Mouse (Mus musculus) layer of hippocampus, adult 11-12 months (tissue): ENCODE data around the gene Ifitm2.
"Not testable (repeated sequence)": the region's sequence is repeated elsewhere in the genome, so short reads cannot be mapped to it uniquely, and the experiment has no call there.

ENCODE experiments used
- DNase-seq: peaks from one replicate; pipeline ENCODE4 v3.0.0; 2022; ENCODE audit warnings: low spot score

Gene Ifitm2

DNA sequence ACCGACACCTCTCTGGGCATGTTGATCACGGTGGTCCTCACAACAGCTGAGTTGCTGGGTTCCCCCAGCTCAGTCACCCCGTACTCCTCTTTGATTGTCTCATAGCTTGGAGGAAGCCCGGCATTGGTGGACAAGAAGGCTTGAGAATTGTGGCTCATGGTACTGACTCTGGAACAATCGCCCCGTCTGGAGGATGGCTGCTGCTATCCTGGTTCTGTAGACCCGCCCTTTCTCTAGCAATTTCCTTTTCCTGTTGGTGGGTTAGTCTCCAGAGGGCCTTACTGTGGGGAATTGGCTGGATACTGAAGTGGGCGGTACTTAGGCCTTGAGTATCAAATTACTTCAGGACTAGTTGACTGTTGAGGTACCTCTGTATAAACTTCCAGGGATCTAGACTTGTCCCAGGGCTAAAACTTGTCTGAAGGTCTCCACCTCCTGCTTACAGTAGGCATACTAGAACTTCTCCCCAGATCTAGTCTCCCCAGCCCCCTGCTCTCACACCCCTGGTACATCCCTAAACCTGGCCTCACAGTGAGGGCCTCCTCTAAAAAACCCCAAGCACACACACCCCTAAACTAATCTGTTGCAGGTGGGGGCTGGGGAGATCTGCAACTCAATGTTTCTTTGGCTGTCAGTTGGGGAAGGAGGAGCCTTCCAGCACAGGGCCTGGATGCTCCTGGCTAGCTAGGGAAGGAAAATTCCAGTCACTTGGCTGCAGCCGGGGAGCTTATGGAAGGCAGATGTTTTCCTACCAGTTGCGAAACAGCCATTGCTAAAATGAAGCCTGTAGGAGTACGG, at the start of gene Ifitm2, which contains the start of gene Gm45717:
Gene Ifitm2 (minus strand): TSS at position 230 of the 798 bp plus-strand sequence.
Gene Gm45717 (minus strand): TSS at position 180 of the 798 bp plus-strand sequence.
- DNase-seq: peak; percentile 25

DNA sequence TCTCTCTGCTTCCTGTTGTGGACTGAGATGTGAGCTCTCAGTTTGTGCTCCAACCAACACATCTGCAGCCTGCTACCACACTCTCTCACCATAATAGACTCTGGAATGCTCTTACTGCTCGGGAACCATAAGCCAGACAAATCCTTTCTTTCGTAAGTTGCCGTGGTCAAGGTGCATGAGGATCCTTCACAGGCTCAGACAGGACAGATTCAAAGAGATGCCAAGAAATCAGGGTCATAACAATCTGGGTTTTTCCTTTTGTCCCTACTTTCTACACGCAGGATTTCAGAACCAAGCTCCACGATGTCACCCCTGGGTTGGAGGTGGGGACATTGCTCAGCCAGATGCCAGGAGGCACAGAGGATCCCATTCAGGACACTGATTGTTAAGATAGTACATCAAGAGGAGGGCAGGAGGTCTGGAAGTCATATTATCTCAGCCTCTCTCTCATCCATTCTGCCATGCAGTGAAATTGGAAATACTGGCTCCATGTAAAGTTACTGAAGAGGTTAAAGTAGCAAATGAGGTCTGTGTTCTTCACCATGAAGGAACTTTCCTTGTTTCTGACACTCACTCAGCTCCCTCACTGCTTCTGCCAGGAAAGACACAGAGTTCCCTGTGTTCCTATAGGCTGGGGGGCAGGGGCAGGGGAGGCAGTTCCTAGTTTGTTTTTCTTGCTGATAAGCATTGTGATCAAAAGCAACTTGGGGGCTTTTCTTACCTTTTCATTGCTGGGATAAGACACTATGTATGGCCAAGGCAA, 47.6 kb upstream of the Ifitm2 start:
- no peak for DNase-seq

DNA sequence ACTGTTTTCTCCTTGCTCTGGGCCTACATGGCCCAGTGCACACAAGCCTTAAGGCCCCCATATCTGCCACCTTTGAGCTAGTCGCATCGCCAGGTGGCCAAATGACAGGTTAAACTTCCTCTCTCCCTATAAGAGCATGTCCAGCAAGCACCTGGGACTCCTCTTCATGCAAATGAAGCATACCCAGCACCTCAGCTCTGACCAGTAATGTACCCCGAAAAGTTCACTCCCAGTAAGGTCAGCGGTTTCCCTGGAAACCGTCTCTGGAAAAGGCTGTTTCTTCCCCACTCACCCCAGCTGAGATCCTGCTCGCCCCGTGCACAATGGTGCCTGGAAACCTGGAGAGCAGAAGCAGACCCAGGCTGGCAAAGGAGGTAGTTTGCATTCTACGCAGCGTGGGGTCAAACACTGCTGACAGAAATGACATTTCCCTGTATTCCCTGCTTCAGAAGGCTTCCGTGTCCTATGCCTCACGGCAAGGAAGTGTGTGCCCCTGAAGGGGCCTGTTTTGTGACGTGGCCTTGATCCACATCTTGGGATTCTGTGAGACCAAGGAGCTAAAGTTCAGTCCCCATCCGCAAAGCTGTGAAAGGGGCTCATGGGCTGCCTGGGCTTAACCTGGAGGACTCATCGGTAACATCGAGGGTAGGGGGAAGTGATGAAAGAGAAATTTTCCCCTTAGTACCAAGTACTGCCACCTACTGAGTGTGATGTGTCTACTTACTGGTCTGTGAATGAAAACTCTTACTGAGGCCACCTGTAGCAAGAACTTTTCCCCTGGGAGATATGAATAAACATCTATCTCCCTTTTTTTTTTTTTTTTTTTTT, 45.3 kb upstream of the Ifitm2 start:
- no peak for DNase-seq

DNA sequence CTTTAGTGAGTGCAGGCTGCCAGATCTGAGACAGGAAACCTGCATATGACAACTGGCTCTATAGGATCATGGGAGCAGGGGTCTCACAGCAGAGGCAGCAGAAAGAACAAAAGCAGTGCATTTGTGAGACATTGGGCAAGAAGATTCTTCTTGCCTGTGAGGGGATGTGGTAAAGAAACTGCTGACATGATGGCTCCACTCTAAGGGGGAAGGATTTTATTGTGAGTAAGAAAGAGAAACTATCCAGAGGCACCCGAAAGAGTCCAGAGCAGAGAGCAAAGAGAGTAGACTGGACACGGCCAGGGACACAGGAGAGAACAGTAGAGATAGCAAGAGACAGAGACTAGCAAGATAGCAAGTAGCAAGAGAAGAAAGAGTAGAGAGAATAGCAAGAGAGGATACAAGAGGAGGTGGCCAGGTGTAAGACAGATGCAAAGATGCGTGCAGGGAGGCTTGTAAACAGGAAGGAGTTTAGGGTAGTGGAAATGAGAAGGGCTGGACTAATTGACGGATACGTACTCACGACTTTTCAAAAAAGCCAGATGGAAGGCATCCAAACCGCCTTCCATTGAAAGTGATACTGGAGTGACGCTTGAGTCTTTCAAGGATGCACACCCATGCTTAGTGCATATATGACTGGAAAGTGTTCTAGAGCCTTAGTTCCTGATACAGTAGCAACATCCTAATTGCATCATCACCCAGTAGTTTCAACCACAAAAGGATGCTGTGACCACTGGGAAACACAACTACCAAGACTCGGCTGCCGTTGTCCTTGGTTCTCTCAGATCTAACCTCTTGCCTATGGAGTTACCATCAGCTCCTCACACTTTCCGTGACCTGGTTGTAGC, 43.3 kb upstream of the Ifitm2 start:
- no peak for DNase-seq

DNA sequence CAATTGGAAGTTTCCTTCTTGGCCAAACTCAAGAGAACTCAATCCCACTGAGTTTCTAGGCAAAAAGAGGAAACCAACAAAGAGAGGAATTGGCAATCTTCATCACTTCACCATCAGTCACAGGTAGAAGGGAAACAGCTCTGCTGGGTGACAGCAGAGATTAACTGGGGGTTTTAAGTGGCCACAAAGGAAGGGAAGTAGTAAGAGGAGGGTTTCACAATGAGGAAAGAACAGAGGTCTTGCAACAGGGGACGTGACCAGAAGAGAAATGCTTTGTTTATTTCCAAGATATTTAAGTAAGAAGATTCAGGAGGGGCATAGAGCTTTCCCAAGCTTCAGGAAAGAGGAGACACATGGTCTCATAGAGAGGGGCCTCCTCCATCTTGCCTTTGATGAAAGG, 42.0 kb upstream of the Ifitm2 start:
- DNase-seq: no peak

DNA sequence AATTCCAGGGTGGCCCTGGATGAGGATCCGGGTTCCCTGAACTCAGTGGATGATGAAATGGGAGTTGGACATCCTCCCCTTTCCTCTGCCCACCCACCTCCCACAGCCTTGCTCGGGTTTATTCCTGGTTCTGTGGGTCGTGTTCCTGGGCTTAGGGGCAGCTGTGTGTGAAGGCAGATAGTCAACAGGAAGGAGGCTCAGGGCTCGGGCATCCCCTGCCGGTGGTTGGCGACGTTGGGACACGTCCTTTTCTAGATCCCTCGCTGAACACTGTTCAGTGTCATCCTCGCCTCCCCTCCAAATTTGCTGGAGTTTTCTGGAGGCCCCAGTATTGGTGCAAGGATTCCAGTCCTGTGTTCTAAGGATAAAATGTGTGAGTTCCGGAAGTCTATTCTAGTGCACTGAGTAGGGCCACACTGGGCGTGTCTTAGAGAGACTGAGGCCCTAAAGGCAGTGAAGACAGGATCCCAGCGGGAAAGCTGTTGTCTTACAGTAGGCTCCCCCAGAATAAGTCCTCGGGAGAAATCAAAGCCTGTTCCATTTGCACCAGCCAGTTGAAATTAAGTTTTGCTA, 35.4 kb upstream of the Ifitm2 start:
- DNase-seq: no peak

DNA sequence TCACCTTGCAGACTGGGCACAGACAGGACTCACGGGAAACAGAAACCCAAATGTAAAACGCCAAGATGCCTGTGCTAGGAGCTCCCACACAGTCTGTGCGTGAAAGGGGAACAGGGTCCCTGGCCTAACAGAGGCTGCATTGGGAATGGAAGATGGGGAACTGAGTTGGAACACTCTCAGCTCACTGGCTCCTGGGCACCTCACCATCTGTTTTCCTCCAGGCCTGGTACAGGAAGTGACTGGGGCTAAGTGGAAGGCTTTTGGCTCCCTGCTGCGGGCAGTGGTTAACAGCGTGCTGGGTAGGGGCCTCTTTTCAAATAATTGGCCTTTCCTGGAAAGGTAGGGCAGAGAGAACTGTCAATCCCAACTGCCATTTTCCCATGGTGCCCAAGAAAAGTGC, 34.8 kb upstream of the Ifitm2 start:
- DNase-seq: no peak

DNA sequence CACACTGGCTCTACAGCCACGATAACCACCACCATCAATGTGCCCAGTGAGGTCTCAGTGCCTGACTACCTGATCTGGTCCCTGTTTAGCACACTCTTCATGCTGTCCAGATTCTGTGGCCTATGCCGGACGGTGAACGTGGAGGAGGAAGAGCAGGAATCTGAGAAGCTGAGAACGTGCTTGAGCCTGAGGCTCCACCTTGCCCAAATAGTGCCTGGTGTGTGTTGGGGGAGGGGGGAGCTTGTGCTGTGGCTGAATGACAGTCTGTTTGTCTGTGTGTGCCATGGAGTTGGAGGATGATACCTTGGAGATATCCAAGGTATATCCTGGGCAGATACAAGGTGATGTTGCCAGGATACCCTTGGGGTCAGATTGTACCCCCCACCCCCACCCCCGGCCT, 34.4 kb upstream of the Ifitm2 start:
- DNase-seq: no peak

DNA sequence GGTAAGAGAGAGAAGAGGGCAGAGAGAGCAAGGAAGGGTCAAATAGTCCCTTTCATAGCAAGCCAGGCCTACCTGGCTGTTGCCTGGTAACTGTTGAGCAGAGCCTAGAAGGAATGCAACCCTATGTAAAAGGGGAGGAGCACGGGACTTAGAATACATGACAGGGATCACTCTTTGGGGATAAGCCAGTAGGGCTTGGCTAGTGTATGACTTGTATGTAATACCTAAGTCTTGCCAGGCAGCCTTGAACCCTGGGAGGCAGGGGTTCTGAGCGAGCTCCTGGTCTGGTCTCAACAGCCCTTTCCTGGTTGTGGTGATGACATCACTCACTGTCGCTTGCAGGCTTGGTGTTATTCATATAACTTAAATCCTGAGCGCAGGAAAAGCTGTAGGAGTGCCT, 33.2 kb upstream of the Ifitm2 start:
- DNase-seq: no peak

DNA sequence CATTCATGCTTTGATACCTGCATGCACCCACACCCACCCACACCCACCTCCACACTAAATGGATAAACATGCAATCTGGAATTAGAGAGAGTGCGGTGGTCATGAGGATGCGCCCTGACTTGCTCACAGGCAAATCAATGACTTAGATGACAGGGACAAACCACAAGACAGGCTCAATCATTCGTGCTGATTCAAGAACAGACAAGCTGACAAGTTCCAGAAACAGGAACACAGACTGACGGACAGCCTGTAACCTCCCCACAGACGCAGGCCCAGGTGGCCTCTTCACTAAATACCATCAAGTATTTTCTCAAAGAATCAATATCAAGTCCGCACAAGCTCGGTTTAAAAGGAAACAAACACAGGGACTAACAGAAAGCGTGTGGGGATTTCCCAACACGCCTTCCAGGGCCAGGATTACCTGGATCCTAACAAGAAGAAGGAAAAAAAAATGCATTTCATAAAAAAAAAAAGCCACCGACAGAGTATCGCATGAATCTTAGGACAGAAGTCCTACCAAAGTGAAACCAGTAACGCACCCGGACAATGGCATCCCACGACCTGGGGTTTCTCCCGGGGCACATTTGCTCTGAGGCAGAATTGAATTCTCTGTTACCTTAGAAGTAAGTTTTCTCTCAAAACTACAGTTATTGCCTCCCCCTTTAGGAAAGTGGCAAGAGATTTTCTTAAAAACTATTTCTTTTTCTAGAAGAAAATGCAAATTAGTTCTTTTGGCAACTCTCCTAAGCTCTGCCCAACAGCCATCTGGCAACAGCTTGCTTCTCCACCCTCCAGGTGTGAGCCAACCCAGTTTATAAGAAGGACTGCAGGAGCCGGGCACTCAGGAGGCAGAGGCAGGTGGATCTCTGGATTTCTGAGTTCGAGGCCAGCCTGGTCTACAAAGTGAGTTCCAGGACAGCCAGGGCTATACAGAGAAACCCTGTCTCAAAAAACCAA, 31.7 kb upstream of the Ifitm2 start:
- peak; percentile 32 for DNase-seq

DNA sequence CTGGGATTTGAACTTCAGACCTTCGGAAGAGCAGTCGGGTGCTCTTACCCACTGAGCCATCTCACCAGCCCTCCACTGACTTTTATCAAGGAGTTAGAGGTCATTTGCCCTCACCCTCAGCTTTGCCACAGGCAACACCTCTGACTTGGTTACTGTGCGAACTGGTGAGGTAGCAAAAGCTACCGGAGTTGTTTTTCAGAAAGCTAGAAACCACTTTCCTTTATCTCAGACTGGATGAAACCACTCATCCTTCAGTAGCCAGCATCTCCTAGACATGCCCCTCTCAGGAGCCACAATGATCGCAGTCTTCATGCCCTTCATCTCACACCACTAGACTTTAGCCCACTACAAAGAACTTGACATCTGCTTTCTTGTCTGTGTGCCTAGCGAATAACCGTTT, 27.2 kb upstream of the Ifitm2 start:
- DNase-seq: no peak

DNA sequence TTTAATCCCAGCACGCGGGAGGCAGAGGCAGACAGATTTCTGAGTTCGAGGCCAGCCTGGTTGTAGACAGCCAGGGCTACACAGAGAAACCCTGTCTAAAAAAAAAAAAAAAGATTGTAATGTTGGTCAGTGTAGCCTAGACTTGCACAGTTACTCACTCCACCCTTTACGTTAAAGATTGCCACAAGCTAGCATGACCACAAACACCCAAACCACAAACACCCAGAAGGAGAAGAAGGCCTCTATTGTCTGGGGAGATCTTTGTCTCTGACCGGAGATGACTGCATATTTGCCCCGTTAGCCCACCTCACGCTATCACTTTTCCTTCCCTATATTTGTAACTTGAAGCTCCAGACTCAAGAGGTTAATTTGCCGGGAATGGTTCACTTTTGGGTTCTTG, 25.9 kb upstream of the Ifitm2 start:
- no peak for DNase-seq

DNA sequence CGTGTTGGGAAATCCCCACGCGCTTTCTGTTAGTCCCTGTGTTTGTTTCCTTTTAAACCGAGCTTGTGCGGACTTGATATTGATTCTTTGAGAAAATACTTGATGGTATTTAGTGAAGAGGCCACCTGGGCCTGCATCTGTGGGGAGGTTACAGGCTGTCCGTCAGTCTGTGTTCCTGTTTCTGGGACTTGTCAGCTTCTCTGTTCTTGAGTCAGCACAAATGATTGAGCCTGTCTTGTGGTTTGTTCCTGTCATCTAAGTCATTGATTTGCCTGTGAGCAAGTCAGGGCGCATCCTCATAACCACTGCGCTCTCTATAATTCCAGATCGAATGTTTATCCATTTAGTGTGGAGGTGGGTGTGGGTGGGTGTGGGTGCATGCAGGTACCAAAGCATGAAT, 20.9 kb upstream of the Ifitm2 start:
- DNase-seq: not testable (repeated sequence)

DNA sequence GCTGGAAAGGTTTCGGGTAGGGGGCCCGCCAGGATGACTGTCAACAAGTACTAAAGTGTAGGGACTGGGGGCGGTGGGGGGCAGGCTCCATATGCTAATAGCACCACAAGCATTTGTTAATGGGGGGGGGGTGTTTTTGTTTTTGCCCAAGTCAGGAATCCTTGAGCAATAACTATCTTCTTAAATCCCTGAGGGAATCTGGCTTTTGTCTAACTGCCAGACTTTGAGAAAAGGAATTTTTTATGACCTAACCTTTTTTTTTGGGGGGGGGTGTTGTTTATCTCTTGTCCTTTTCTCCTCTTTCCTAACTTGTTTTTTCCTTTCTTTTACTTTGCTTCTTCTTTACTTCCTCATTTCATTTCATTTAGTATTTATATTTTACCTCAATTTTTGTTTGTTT, 19.7 kb upstream of the Ifitm2 start:
- DNase-seq: no peak

DNA sequence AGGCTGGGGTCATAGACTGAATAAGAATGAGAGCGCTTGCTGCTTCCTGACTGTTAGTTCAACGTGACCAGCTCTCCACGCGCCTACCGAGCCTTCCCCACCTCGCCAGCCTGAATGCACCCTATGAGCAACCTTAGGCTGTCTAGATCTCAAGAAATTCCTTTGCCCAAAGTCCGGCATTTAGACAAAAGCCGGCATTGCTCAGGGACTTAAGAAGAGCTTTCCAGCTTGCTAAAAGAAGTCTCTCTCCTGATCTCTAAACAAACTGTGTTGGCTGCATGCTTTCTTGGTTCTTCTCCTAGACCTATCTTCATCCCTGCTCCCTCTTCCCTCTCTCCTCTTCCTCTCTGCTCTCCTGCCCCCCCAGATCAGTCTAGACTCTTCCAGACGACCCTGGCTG, 19.2 kb upstream of the Ifitm2 start:
- DNase-seq: no peak

DNA sequence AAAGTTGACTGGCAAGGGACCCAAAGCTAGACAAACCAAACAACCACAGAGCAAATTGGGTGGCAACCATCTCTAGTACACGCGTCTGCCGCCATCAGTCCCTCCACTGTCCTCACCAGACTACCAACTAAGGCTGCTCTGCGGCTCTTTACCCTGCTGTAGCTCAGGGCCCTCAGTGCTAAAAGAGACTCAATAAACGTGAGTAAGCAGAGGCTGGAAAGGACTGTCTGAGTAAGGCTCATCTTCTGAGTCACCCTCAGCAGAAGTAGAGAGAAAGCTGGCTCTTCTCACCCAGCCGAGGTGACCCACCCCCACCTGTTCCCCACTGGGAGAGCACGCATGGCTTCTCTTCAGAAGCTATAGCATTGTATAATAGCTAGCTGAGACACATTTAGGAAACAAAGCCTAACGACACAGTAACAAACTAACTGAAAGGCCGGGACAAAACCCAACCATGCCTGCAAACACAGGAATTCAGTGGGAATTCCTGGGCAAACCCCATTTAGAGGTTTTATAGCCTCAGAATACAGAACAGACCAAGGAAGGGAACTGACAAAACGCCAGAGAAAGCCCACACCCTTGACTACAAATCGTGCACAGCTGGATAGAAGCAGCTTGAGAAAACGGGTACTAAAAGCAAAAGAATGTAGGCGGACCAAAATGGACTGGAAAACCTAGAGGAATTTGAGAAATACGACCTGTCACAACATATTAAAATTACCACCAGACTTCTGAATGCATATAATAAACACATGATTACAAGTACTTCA, 17.8 kb upstream of the Ifitm2 start:
- DNase-seq: no peak

DNA sequence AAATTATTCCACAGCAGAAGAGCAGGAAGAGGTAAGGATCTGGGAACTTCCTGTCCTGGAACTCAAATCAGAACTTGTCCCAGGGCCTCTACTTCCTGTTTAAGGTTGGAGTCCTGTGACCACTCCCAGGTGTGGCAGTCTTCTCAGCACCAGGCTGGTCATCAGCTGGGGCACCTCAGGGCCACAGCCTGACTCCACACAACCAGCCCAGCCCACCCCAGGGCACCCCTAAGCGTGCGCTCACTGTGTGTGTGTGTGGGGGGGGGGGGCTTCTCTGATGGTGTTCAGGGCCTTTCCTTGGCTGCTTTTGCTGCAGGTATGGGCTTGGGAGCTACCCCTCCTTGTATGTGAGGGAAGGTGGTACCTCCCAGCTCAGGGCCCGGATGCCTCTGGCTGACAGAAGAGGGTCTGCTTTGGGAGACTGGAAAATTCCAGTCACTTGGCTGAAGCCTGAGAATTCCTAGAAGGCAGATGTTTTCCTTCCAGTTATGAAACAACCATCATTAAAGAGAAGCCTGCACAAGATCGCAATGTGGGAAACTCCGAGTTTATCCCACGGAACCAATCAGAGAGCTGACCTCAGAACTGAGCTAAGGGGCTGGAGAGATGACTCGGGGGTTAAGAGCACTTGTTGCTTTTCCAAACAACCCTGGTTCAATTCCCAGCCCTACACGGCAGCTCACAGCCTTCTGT, 15.8 kb upstream of the Ifitm2 start:
- no peak for DNase-seq

DNA sequence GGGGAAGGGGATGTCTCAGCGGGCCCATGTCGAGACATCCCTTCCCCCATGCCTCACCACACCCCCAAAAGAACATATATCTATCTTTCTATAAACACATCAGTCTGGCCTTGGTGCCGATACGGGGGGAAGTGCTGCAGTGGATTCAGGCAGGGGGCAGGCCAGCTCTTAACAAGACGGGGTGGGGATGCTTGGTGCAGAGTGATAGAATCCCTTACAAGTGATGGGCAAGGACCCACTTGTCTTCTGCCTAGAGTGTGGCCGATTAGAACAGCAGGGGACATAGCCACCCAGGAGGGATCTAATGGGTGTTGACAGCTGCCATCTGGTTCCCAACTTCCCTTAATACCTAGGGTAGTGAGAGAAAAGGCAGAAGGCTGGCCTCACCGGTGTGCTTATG, 15.1 kb upstream of the Ifitm2 start:
- no peak for DNase-seq

DNA sequence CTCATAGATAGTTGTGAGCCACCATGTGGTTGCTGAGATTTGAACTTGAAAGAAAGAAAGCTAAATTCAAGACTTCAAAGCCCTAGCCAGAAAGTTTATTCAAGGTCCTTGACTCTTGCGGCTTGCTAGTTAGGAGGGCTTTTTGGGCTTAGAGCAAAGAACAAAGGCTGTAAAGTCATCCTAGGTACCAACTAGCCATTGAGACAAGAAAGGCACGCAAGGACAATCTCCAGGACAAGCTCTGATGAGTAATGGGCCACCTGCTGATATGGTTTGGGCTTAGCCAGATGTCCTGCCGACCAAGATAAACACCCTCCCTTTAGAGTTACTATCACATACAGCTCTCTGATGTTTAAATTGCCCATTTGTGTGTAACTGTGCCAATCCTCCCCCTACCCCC, 12.9 kb upstream of the Ifitm2 start:
- not testable (repeated sequence) for DNase-seq
